Mouse (Mus musculus) left cerebral cortex, adult 2 months (tissue): ENCODE results near the gene Dab2. TPM values are rescaled to one million over a fixed set of nuclear protein-coding genes. Genes with fewer than 3 reads are reported as not detected.

Source experiments
- DNase-seq, 2 experiments: peaks; one replicate each; pipeline ENCODE4 v3.0.0; 2021 to 2022; ENCODE audit warnings: low spot score in 2 of 2, mixed read lengths in 1 of 2; ENCODE audit errors: extremely low spot score in 1 of 2
- H3K27ac ChIP-seq: fragments of 200-600 bp; 2 replicates; pipeline ENCODE4 v1.8.1; 2022
- H3K4me3 ChIP-seq: fragments of 200-600 bp; 2 replicates; pipeline ENCODE4 v1.8.1; 2022
- CTCF ChIP-seq: fragments of 200-600 bp; IDR thresholded peaks from 2 replicates; pipeline ENCODE4 v1.8.1; 2022; ENCODE audit warnings: antibody characterized with exemption, mild to moderate bottlenecking, moderate library complexity
- intact Hi-C: fragments of 180-260 bp; cut with DNase I; formaldehyde crosslinking; loops from one replicate; pipeline ENCODE4 v1.15.1; 2025
- total RNA-seq, 2 experiments: library from RNA; stranded (reverse); gene quantifications; 2 replicates each; pipeline ENCODE4 v1.2.3; 2021

The Dab2 gene
- total RNA-seq, 2 experiments from 2014 or later, result 9.9 to 13.9 TPM

DNA sequence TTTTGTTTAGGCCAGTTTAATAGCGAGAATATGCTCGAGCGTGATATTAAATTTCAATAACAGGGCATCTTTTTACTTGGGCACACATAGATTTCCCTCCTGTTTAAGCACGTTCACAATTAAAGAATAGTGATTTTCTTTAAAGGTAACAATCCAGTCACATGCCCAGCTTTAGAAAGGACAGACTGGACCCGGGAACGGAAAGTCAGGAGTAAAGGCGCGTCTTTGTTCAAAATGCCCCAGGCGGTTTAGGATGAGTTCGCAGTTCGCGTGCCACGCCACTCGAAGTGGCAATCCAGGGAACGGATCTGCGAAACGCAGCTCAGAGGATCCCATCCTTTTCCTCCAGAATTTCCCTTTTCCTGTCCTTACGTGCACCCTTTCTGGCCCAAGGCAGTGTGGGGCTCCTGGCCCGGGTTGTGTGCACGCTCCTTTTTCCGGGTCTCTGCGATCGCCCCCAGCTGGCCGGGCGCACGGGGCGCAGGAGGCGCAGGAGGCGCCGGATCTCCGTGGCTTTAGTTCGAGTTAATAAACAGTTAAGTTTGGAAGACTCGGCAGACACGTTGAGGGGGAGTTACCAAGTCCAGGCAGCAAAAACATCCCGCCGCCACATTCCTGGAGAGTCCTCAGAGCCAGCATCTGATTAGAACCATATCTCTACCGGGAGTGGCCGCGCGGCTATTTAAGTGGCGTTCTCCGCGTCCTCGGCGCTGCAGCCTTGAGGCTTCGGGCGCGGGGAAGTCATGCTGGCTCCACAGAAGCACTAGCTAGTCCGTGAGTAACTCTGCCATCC is 86.8 kb downstream of the Dab2 start:
- intact Hi-C loops, result loop anchor here (2.0 to 10.0 kb wide), 2 partner anchors 148 to 318 kb away; partner anchors contain the start of gene Rictor
- DNase-seq, result peak; percentile 63 to 66

DNA sequence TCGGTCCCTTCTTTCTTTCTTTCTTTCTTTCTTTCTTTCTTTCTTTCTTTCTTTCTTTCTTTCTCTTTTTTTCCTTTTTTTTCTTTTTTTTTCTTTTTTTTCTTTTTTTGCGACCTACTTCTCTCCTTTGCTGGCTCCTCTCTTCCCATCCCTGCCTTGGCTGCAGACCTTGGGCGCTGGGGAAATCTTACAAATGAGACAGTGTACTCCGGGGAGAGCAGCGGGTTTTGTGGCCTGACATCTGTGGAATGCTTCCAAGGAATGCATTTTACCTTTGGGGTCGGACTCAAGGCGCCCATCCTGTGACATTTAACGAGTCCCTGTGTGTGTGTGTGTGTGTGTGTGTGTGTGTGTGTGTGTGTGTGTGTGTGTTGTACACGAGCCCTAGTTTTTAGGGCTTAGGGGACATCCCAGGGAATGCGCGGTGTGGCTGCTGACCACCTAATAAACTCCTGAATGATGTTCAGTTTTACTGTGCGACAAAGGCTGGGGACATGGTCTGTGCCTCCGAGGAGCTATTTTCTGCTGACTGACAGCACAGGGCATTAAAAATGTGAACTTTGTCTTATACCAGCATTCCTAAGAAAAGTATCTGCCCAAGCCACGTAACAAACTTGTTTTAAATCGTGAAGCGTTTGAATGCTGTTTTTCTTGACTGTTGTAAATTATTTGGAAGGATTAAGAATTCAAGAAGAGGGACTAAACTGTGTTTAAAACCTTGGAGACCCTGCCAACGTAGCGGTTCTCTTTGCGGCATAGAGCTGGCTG is 87.6 kb downstream of the Dab2 start:
- intact Hi-C loops, result loop anchor here (2.0 to 10.0 kb wide), 2 partner anchors 148 to 318 kb away; partner anchors contain the start of gene Rictor
- DNase-seq, result no peak
- Histone ChIP-seq H3K27ac (no peak overlapping the region), H3K4me3 (peak overlapping the region; percentile 53)
- no peak for TF ChIP-seq CTCF

More for the DNA sequence above, 86.8 kb downstream of the Dab2 start:
- TF ChIP-seq CTCF, result peak; percentile 59
- peak overlapping the region; percentile 4; the same call in 1 of the 2 replicates for H3K27ac ChIP-seq
- peak overlapping the region; percentile 53 for H3K4me3 ChIP-seq

DNA sequence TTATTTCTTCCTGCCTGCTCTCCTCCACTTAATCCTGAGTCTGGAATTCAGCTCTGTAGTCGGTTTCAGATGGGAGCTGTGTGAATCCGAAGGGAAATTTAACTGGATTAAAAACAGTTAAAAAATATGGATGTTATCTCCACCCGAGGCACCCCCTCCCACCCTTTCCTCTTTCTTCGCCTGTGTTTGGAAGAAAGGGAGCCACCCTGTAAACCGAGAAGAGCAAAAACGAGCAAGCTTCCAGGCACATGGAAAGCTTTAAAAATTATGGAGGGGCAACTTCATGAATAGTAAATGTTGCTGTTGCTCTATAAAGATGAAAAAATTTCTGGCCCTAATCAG is 88.1 kb downstream of the Dab2 start:
- H3K4me3 ChIP-seq, result peak overlapping the region; percentile 53
- intact Hi-C loops, result loop anchor here (2.0 to 10.0 kb wide), 2 partner anchors 149 to 317 kb away; partner anchors contain the start of gene Rictor
- no peak for DNase-seq

DNA sequence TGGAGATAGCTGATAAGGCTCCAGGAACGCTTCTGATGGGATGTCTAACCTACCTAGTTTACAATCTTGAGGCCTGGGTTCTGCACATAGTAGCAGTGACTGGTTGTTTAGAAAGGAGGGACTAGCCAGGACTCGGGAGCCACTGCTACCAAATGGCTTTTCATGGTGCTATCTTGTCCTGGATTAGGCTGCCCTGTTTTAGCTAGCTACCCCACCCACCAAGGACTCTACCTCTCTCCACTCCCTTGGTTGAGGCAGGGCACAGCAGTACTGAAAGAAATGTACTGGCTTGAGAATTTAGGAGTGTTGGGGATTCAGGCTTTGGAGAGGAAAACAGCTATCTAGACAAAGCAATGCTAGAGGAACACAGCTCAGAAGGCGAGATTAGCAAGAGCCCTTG is 88.6 kb downstream of the Dab2 start:
- H3K27ac ChIP-seq, result peak overlapping the region; percentile 24; the same call in 1 of the 2 replicates
- intact Hi-C loops, result loop anchor here (10.0 kb wide), 1 partner anchor 317 kb away; the partner anchor contains the start of gene Rictor
- TF ChIP-seq CTCF, result no peak
- H3K4me3 ChIP-seq, result peak overlapping the region; percentile 53
- DNase-seq, result no peak

More for the DNA sequence above, 88.1 kb downstream of the Dab2 start:
- no peak for TF ChIP-seq CTCF
- H3K27ac ChIP-seq, result peak overlapping the region; percentile 24; the same call in 1 of the 2 replicates

DNA sequence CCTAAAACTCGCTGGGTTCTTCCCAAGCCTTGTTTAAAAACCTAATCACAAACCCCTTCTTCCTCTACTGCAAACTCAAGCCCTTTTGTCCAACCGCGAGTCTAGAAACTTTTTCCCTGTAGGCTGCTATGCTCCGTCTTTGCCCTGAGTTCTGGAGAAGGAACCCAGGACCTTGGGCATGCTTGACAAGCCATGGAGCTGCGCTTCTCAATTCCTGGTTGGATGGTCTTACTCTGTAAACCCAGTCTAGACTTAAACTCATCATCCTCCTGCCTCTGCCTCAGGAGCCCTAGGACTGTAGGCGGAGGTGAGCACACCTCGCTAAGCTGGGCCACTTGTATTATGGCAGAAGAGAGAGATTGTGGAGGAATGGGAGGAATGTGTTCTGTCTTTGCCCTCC is 89.0 kb downstream of the Dab2 start:
- TF ChIP-seq CTCF, result no peak
- no peak for DNase-seq
- Histone ChIP-seq H3K27ac (no peak overlapping the region), H3K4me3 (no peak overlapping the region; the same call in 1 of the 2 replicates)
- intact Hi-C loops, result loop anchor here (10.0 kb wide), 1 partner anchor 316 kb away; the partner anchor contains the start of gene Rictor

DNA sequence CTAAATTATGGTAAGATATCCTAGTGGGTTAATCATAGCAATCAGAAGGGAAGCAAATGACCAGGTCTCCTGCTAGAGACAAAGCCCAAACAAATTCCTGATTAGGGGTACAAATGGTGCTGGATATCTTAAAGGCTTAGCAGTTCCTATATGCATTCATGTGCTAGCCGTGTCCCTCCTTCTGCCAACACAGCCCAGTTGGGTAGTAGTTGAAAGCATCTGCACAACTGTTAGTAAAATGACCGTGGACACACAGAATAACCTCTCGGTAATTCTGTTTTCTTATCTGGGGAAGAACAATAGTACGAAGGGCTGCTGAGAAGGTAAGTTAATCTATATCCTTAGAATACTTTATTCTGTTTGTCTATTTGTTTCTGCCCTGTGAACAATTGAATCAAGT is 90.5 kb downstream of the Dab2 start:
- intact Hi-C loops, result no loop called here
- H3K4me3 ChIP-seq, result no peak overlapping the region
- no peak overlapping the region for H3K27ac ChIP-seq
- no peak for DNase-seq
- TF ChIP-seq CTCF, result no peak

DNA sequence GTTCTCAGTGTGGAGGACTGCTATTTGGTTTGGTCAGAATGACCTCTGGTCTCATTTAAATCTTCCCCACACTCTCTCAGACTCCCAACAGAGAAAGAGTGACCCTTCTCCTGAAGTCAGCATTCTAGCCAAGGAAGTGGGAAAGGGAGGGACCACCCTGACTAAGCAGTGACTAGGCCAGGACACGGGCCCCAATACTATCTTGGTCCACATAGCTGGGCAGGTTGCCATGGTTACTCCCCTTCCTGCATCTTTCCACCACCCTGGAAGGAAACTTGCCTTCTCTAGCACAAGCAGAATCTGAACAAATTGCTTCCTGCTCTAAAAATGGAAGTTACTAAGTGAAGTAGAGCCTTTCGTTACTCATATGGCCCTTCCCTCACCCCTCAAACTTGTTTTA is 91.1 kb downstream of the Dab2 start:
- Histone ChIP-seq H3K4me3 (no peak overlapping the region), H3K27ac (no peak overlapping the region)
- DNase-seq, result no peak
- no peak for TF ChIP-seq CTCF
- intact Hi-C loops, result no loop called here

DNA sequence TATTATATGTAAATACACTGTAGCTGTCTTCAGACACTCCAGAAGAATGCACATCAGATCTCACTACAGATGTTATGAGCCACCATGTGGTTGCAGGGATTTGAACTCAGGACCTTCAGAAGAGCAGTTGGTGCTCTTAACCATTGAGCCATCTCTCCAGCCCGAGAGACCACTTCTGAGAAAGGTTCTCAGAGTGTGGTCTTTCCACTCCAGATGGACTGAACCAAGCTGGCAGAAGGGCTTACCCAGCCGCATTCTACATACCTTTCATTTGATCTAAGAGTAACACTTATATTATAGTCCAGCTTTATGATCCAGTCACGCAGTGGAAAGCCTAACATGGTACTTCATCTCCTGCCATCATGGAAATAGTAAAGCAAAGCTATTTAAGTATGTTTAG is 92.3 kb downstream of the Dab2 start:
- TF ChIP-seq CTCF, result no peak
- no peak overlapping the region for H3K4me3 ChIP-seq
- no peak overlapping the region for H3K27ac ChIP-seq
- no peak for DNase-seq
- intact Hi-C loops, result no loop called here

DNA sequence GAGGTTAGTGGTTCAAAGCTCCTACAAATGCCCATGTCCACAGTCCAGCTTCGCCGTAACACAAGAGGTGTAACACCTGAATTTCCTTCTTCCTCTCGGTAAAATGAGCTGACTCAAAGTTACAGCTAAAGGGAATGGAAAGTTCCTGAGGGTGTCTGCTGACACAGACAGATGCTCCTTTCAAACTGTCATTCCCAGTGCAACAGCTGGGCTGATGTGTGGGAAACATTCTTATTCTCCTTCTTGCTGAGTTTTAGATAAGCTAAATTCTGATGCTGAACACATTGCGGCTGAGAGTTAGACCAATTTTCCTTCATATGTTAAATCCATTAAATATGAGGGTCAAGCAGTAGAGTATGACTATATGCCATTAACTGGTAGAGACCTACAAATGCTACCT is 94.0 kb downstream of the Dab2 start:
- Histone ChIP-seq H3K27ac (no peak overlapping the region), H3K4me3 (no peak overlapping the region)
- TF ChIP-seq CTCF, result no peak
- intact Hi-C loops, result no loop called here
- no peak for DNase-seq

DNA sequence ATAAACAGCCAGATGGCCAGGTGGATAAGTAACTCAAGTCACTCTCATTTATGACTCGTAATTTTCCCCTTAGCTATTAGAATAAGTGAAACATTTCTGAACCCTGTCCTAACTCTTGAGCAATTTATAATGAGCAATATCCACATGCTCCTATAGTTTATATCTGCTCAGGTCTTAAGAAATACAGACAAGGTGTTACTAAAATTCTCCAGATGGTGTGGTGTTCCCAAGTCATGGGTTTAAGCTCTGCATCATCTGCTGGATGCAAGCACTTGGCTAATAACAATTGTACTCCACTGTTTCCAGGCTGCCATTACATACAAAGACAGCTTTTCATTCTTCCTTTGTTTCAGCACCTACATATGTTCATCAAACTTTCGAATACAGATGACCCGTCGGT is 98.6 kb downstream of the Dab2 start:
- Histone ChIP-seq H3K4me3 (no peak overlapping the region), H3K27ac (no peak overlapping the region)
- DNase-seq, result no peak
- no peak for TF ChIP-seq CTCF
- intact Hi-C loops, result no loop called here

DNA sequence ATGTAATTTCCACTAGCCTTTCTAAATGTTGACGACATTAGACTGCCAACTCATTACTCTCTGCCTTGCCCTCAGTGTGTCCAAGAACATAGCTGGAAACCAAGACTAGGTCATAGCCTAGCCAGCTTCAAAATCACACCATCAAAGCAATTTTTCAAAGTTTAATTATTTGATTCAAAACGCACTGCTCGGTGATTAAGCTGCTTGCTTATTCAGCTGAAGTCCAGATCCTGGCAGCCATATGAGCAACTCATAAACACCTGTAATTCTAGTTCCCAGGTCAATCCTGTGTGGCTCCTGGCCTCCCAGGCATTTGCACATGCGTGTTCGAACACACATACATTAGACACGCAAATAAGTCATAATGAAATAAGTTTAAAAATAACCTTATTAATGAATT is 99.3 kb downstream of the Dab2 start:
- no peak overlapping the region for H3K27ac ChIP-seq
- DNase-seq, result no peak

DNA sequence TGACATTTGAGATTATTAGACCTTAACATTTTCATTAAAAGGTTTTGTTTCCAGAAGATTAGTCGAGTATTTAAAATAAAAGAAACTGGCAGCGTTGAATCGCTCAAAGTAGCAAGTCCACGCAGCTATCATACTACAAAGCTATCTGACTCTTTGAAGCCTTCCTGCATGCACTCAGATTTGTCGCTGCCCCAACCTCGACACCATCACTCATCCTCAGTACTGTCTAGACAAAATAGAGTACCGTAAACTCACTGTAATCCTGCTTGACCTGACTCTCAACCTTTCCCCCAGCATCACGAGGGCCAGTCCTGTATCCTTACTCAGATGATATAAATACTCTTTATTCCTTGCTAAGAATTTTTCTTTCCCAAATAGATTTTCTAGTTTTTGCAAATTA is 100.5 kb downstream of the Dab2 start:
- H3K27ac ChIP-seq, result no peak overlapping the region
- intact Hi-C loops, result no loop called here
- no peak for TF ChIP-seq CTCF
- no peak for DNase-seq
- no peak overlapping the region for H3K4me3 ChIP-seq

More for the DNA sequence above, 99.3 kb downstream of the Dab2 start:
- H3K4me3 ChIP-seq, result no peak overlapping the region
- intact Hi-C loops, result no loop called here
- no peak for TF ChIP-seq CTCF
